Mouse (Mus musculus): Measurements from ENCODE around the gene Usp39. TPM values are rescaled to one million over a fixed set of nuclear protein-coding genes. Genes with fewer than 3 reads are reported as not detected.
A peak's percentile ranks its signal among the peaks of the same experiment; 100 is the strongest.

The Usp39 gene
- polyA plus RNA-seq, 1 experiment from 2014 or later = 116 TPM

- Histone ChIP-seq H3K9ac (ENCODE audit: low read length) (no peak overlapping the region), H3K4me1 (ENCODE audit: control insufficient read depth, insufficient read depth, low read length) (no peaks in the 10 kb centered on the region), H3K4me2 (no peak overlapping the region), H3K36me3 (ENCODE audit: control insufficient read depth, insufficient read depth, low read length) (peaks cover 16% of the 10 kb centered on the region; the same call in 1 of the 2 replicates), H3K27ac (ENCODE audit: low read depth, low read length) (no peak overlapping the region), H3K9me3 (ENCODE audit: control insufficient read depth, low read length) (no peaks in the 10 kb centered on the region), H3K27me3 (ENCODE audit: control insufficient read depth, insufficient read depth, low read length) (no peaks in the 10 kb centered on the region), H3K4me3 (ENCODE audit: low read depth, low read length) (no peak overlapping the region)
- 80% methylated on average over 6 of the region's 6 CpGs for WGBS
- ATAC-seq (ENCODE audit: low FRiP score) = no peak
- DNase-seq (ENCODE audit: low spot score, missing footprints) = peak; percentile 26
These were observed 18.7 kb downstream of the Usp39 start for GRCm38 (mm10) chr6:72326274-72326673.

- H3K36me3 ChIP-seq (ENCODE audit: control insufficient read depth, insufficient read depth, low read length) = peaks cover 22% of the 10 kb centered on the region
- WGBS = 92% methylated on average over 6 of the region's 6 CpGs
These were observed 21.0 kb downstream of the Usp39 start for GRCm38 (mm10) chr6:72323786-72324508.

GRCm38 (mm10) chr6:72322936-72323335, 22.0 kb downstream of the Usp39 start:
- H3K9ac ChIP-seq (ENCODE audit: low read length) = no peak overlapping the region
- H3K9me3 ChIP-seq (ENCODE audit: control insufficient read depth, low read length) = no peaks in the 10 kb centered on the region
- H3K36me3 ChIP-seq (ENCODE audit: control insufficient read depth, insufficient read depth, low read length) = peaks cover 22% of the 10 kb centered on the region
- H3K4me3 ChIP-seq (ENCODE audit: low read depth, low read length) = no peak overlapping the region
- 98% methylated on average over 3 of the region's 3 CpGs for WGBS
- H3K4me2 ChIP-seq = no peak overlapping the region
- H3K27me3 ChIP-seq (ENCODE audit: control insufficient read depth, insufficient read depth, low read length) = no peaks in the 10 kb centered on the region
- no peak for ATAC-seq (ENCODE audit: low FRiP score)
- DNase-seq (ENCODE audit: low spot score, missing footprints) = peak; percentile 72
- H3K4me1 ChIP-seq (ENCODE audit: control insufficient read depth, insufficient read depth, low read length) = no peaks in the 10 kb centered on the region
- no peak overlapping the region for H3K27ac ChIP-seq (ENCODE audit: low read depth, low read length)

More at GRCm38 (mm10) chr6:72323786-72324508, 21.0 kb downstream of the Usp39 start:
- ATAC-seq (ENCODE audit: low FRiP score) (no peak), DNase-seq (ENCODE audit: low spot score, missing footprints) (peak; percentile 26)
- Histone ChIP-seq H3K4me3 (ENCODE audit: low read depth, low read length) (no peak overlapping the region), H3K9ac (ENCODE audit: low read length) (no peak overlapping the region), H3K4me2 (no peak overlapping the region), H3K27me3 (ENCODE audit: control insufficient read depth, insufficient read depth, low read length) (no peaks in the 10 kb centered on the region), H3K9me3 (ENCODE audit: control insufficient read depth, low read length) (no peaks in the 10 kb centered on the region), H3K27ac (ENCODE audit: low read depth, low read length) (no peak overlapping the region), H3K4me1 (ENCODE audit: control insufficient read depth, insufficient read depth, low read length) (no peaks in the 10 kb centered on the region)

DNA sequence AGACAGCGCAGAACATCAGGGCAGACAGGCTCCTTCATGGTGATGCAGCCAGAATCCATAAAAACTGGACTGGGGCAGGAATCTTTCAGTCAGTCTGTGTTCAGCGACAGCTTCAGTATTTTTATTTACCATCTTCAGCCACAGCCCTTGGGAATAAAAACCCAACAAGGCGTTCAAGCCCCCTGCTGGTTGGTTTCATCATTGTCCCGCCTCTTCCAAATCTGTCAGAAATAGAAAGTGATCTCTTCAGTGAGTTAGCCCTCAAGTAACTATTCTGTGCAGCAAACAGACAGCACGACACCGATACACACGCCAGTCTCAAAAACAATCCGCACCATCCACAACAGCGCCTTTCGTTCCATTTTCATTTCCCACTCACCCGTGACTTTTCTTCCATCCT, 26.0 kb downstream of the Usp39 start:
- 85% methylated on average over 11 of the region's 11 CpGs for WGBS
- Histone ChIP-seq H3K4me2 (no peak overlapping the region), H3K27ac (ENCODE audit: low read depth, low read length) (no peak overlapping the region), H3K9me3 (ENCODE audit: control insufficient read depth, low read length) (no peaks in the 10 kb centered on the region), H3K9ac (ENCODE audit: low read length) (no peak overlapping the region), H3K36me3 (ENCODE audit: control insufficient read depth, insufficient read depth, low read length) (peaks cover 28% of the 10 kb centered on the region), H3K4me3 (ENCODE audit: low read depth, low read length) (no peak overlapping the region), H3K27me3 (ENCODE audit: control insufficient read depth, insufficient read depth, low read length) (no peaks in the 10 kb centered on the region), H3K4me1 (ENCODE audit: control insufficient read depth, insufficient read depth, low read length) (no peaks in the 10 kb centered on the region)
- ATAC-seq (ENCODE audit: low FRiP score) (no peak), DNase-seq (ENCODE audit: low spot score, missing footprints) (peak; percentile 85)

DNA sequence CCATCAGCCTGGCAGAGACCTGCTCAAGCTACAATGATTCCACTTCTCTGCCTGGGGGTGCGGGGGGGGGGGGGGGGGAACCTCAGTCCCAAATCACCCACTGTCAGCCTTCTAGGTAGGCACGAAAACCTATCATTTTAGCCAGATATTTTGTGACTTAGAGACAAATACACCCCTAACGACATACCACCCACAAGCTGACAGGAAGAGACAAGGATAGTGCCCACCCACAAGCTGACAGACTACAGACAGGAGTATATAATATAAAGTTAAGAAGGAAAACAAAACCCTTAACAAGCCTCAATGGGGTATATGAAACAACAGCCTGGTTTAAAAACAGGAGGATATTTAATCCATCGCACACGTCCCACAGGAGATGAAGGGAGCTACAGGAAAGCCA, 26.5 kb downstream of the Usp39 start:
- H3K4me2 ChIP-seq = no peak overlapping the region
- no peak overlapping the region for H3K4me3 ChIP-seq (ENCODE audit: low read depth, low read length)
- H3K9me3 ChIP-seq (ENCODE audit: control insufficient read depth, low read length) = no peaks in the 10 kb centered on the region
- H3K9ac ChIP-seq (ENCODE audit: low read length) = no peak overlapping the region
- H3K27ac ChIP-seq (ENCODE audit: low read depth, low read length) = no peak overlapping the region
- DNase-seq (ENCODE audit: low spot score, missing footprints) (no peak), ATAC-seq (ENCODE audit: low FRiP score) (no peak)
- 89% methylated on average over 5 of the region's 5 CpGs for WGBS
- peaks cover 28% of the 10 kb centered on the region for H3K36me3 ChIP-seq (ENCODE audit: control insufficient read depth, insufficient read depth, low read length)
- H3K4me1 ChIP-seq (ENCODE audit: control insufficient read depth, insufficient read depth, low read length) = no peaks in the 10 kb centered on the region
- no peaks in the 10 kb centered on the region for H3K27me3 ChIP-seq (ENCODE audit: control insufficient read depth, insufficient read depth, low read length)

- Histone ChIP-seq H3K4me3 (ENCODE audit: low read depth, low read length) (no peak overlapping the region), H3K27ac (ENCODE audit: low read depth, low read length) (no peak overlapping the region), H3K9me3 (ENCODE audit: control insufficient read depth, low read length) (no peaks in the 10 kb centered on the region), H3K9ac (ENCODE audit: low read length) (no peak overlapping the region), H3K4me1 (ENCODE audit: control insufficient read depth, insufficient read depth, low read length) (no peaks in the 10 kb centered on the region), H3K27me3 (ENCODE audit: control insufficient read depth, insufficient read depth, low read length) (no peaks in the 10 kb centered on the region), H3K4me2 (no peak overlapping the region), H3K36me3 (ENCODE audit: control insufficient read depth, insufficient read depth, low read length) (peaks cover 21% of the 10 kb centered on the region)
- no peak for ATAC-seq (ENCODE audit: low FRiP score)
- WGBS = 97% methylated on average over 1 of the region's 1 CpGs
- no peak for DNase-seq (ENCODE audit: low spot score, missing footprints)
These were observed 28.9 kb downstream of the Usp39 start for GRCm38 (mm10) chr6:72316044-72316443.

DNA sequence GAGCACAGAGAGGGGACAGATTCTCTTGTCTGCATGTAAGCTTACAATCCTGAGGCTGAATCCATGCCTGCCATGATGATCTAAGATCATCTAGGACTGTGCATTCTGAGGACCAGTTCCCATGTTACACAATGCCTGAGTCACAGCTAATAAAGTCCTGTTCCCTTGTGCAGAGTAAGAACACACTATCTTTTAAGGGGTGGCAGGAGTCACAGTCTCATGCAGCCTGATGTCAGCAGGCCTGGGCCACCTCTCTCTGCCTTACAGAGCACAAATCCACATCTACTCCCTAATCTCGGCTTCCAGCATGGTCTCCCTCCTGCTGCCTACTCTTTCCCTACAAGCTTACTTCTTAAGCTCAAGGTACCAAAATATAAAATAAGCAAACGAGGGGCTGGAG, 29.6 kb downstream of the Usp39 start:
- Histone ChIP-seq H3K27ac (ENCODE audit: low read depth, low read length) (no peak overlapping the region), H3K36me3 (ENCODE audit: control insufficient read depth, insufficient read depth, low read length) (peaks cover 21% of the 10 kb centered on the region)
- WGBS = 75% methylated on average over 2 of the region's 2 CpGs

GRCm38 (mm10) chr6:72313124-72313867, 31.7 kb downstream of the Usp39 start:
- WGBS = 87% methylated on average over 11 of the region's 11 CpGs
- Histone ChIP-seq H3K9me3 (ENCODE audit: control insufficient read depth, low read length) (no peaks in the 10 kb centered on the region), H3K4me3 (ENCODE audit: low read depth, low read length) (no peak overlapping the region), H3K4me1 (ENCODE audit: control insufficient read depth, insufficient read depth, low read length) (no peaks in the 10 kb centered on the region), H3K27ac (ENCODE audit: low read depth, low read length) (no peak overlapping the region), H3K4me2 (no peak overlapping the region), H3K27me3 (ENCODE audit: control insufficient read depth, insufficient read depth, low read length) (no peaks in the 10 kb centered on the region), H3K9ac (ENCODE audit: low read length) (no peak overlapping the region), H3K36me3 (ENCODE audit: control insufficient read depth, insufficient read depth, low read length) (peaks cover 10% of the 10 kb centered on the region)
- ATAC-seq (ENCODE audit: low FRiP score) = no peak
- peak; percentile 72 for DNase-seq (ENCODE audit: low spot score, missing footprints)

More for the DNA sequence above, 29.6 kb downstream of the Usp39 start:
- H3K27me3 ChIP-seq (ENCODE audit: control insufficient read depth, insufficient read depth, low read length) = no peaks in the 10 kb centered on the region
- no peaks in the 10 kb centered on the region for H3K4me1 ChIP-seq (ENCODE audit: control insufficient read depth, insufficient read depth, low read length)
- no peak overlapping the region for H3K9ac ChIP-seq (ENCODE audit: low read length)
- DNase-seq (ENCODE audit: low spot score, missing footprints) (no peak), ATAC-seq (ENCODE audit: low FRiP score) (no peak)
- no peak overlapping the region for H3K4me2 ChIP-seq
- no peak overlapping the region for H3K4me3 ChIP-seq (ENCODE audit: low read depth, low read length)
- no peaks in the 10 kb centered on the region for H3K9me3 ChIP-seq (ENCODE audit: control insufficient read depth, low read length)

DNA sequence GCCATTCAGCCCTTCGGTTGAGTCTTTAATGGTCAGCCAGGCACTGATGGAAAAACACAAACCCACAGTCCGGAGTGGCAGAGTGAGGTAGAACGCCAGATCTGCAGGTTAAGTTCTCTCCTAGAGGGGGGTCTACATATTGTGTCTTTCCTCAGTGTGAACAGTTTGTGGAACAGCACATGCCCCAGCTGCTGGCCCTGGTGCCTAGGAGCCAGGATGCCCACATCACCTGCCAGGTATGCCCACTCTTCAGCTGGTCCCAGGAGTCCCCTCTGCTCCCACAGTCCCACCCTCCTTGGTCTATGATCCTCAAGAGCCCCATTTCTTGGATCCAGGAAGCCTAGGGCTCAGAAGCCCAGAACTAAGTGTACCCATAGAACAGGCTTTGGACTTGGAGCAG, 32.8 kb downstream of the Usp39 start:
- ATAC-seq (ENCODE audit: low FRiP score) (no peak), DNase-seq (ENCODE audit: low spot score, missing footprints) (no peak)
- H3K4me1 ChIP-seq (ENCODE audit: control insufficient read depth, insufficient read depth, low read length) = no peaks in the 10 kb centered on the region
- H3K4me2 ChIP-seq = no peak overlapping the region
- H3K27me3 ChIP-seq (ENCODE audit: control insufficient read depth, insufficient read depth, low read length) = no peaks in the 10 kb centered on the region
- no peak overlapping the region for H3K4me3 ChIP-seq (ENCODE audit: low read depth, low read length)
- H3K9me3 ChIP-seq (ENCODE audit: control insufficient read depth, low read length) = no peaks in the 10 kb centered on the region
- peaks cover 3% of the 10 kb centered on the region for H3K36me3 ChIP-seq (ENCODE audit: control insufficient read depth, insufficient read depth, low read length)
- H3K27ac ChIP-seq (ENCODE audit: low read depth, low read length) = no peak overlapping the region
- no peak overlapping the region for H3K9ac ChIP-seq (ENCODE audit: low read length)
- WGBS = 90% methylated on average over 3 of the region's 3 CpGs
